Comparison of ENCODE assay signal across 9 mouse cellular contexts in genomic region chr13:23833053-23833452, GRCm38 (mm10). TPM values are rescaled to one million over a fixed set of nuclear protein-coding genes. Genes with fewer than 3 reads are reported as not detected.
DNase-seq lines count a peak whose midpoint lies in the region; ATAC-seq lines count a peak whose summit lies in the region.
"Had no signal": no experiment of that assay in that cellular context is flagged by ENCODE, and none has a peak within 500 bp of the region (broad histone marks: within the 10 kb centered on the region; RNA-seq: fewer than 3 reads in every experiment).

No protein-coding gene starts in this region.

- 20% methylated on average over 6 of the region's 6 CpGs for WGBS in forebrain, embryonic 10.5 days
- WGBS in forebrain, embryonic 12.5 days: 18% methylated on average over 6 of the region's 6 CpGs
- 18% methylated on average over 6 of the region's 6 CpGs for WGBS in midbrain, embryonic 13.5 days

- H3K4me1 ChIP-seq in forebrain, embryonic 10.5 days: 0 out of 2 replicates have a peak, but pooled peaks cover 3% of the 10 kb centered on the region
- no peaks in the 10 kb centered on the region for H3K4me1 ChIP-seq in forebrain, embryonic 12.5 days
- H3K4me1 ChIP-seq in midbrain, embryonic 13.5 days (replicated peaks): no peaks in the 10 kb centered on the region

- H3K9ac ChIP-seq in forebrain, embryonic 12.5 days: no peak overlapping the region
- no peak overlapping the region for H3K9ac ChIP-seq in midbrain, embryonic 13.5 days (replicated peaks)

- H3K27ac ChIP-seq in forebrain, embryonic 10.5 days: no peak overlapping the region
- H3K27ac ChIP-seq in forebrain, embryonic 12.5 days: no peak overlapping the region
- H3K27ac ChIP-seq in midbrain, embryonic 13.5 days: no peak overlapping the region

- H3K27me3 ChIP-seq in forebrain, embryonic 10.5 days (ENCODE audit: poor library complexity, severe bottlenecking): no peaks in the 10 kb centered on the region
- H3K27me3 ChIP-seq in forebrain, embryonic 12.5 days: no peaks in the 10 kb centered on the region
- H3K27me3 ChIP-seq in midbrain, embryonic 13.5 days: no peaks in the 10 kb centered on the region

- H3K9me3 ChIP-seq in forebrain, embryonic 10.5 days: no peaks in the 10 kb centered on the region
- no peaks in the 10 kb centered on the region for H3K9me3 ChIP-seq in forebrain, embryonic 12.5 days
- H3K9me3 ChIP-seq in midbrain, embryonic 13.5 days: no peaks in the 10 kb centered on the region

- no peaks in the 10 kb centered on the region for H3K36me3 ChIP-seq in forebrain, embryonic 10.5 days (replicated peaks)
- H3K36me3 ChIP-seq in forebrain, embryonic 12.5 days (replicated peaks): no peaks in the 10 kb centered on the region
- no peaks in the 10 kb centered on the region for H3K36me3 ChIP-seq in midbrain, embryonic 13.5 days

- ATAC-seq in forebrain, embryonic 12.5 days (ENCODE audit: low FRiP score): no peak
- 0 out of 2 replicates have a peak, but pooled peaks have one; percentile 50 for ATAC-seq in midbrain, embryonic 13.5 days

- H3K4me3 ChIP-seq in forebrain, embryonic 10.5 days: no peak overlapping the region
- no peak overlapping the region for H3K4me3 ChIP-seq in forebrain, embryonic 12.5 days (replicated peaks)
- H3K4me3 ChIP-seq in midbrain, embryonic 13.5 days (replicated peaks): no peak overlapping the region

- H3K4me2 ChIP-seq in forebrain, embryonic 12.5 days: no peak overlapping the region
- no peak overlapping the region for H3K4me2 ChIP-seq in midbrain, embryonic 13.5 days (replicated peaks)

- peak; percentile 35 for DNase-seq in forebrain, embryonic 10.5 days (ENCODE audit: extremely low spot score, low spot score)
- peak; percentile 6 for DNase-seq in urinary bladder, postnatal 25 days (ENCODE audit: low spot score)
- no peak for DNase-seq in urinary bladder, postnatal 10 days (ENCODE audit: low spot score)
- peak; percentile 6 to 15 for DNase-seq in frontal cortex, postnatal 10 days (ENCODE audit: low spot score in 2 of 2)
- peak; percentile 36 to 67 for DNase-seq in kidney, postnatal 4 days
- DNase-seq in yolk sac, embryonic 10.5 days (ENCODE audit: low spot score): peak; percentile 10

RNA-seq across cellular contexts. Expression of gene Slc17a3, which starts 6.2 kb away (rescaled TPM):
- polyA plus RNA-seq in forebrain, embryonic 10.5 days (2016; fragmentation: Nextera tagmentation; extraction: Ambion mirVana): not detected in 2 replicates
- not detected in 2 replicates for polyA plus RNA-seq in forebrain, embryonic 12.5 days (2016; fragmentation: Nextera tagmentation; extraction: Ambion mirVana)
- polyA plus RNA-seq in midbrain, embryonic 13.5 days (2015; fragmentation: Nextera tagmentation; extraction: Ambion mirVana): not detected in 2 replicates
- polyA plus RNA-seq: stomach, embryonic 14.5 days had no signal

RNA-seq across cellular contexts. Expression of gene Slc17a2, which starts 26.3 kb away (rescaled TPM):
- not detected in 2 replicates for polyA plus RNA-seq in forebrain, embryonic 10.5 days (2016; fragmentation: Nextera tagmentation; extraction: Ambion mirVana)
- not detected in 2 replicates for polyA plus RNA-seq in forebrain, embryonic 12.5 days (2016; fragmentation: Nextera tagmentation; extraction: Ambion mirVana)
- polyA plus RNA-seq in midbrain, embryonic 13.5 days (2015; fragmentation: Nextera tagmentation; extraction: Ambion mirVana): not detected in 2 replicates

RNA-seq across cellular contexts. Expression of gene Slc17a1, which starts 34.5 kb away (rescaled TPM):
- not detected in 2 replicates for polyA plus RNA-seq in forebrain, embryonic 10.5 days (2016; fragmentation: Nextera tagmentation; extraction: Ambion mirVana)
- polyA plus RNA-seq in forebrain, embryonic 12.5 days (2016; fragmentation: Nextera tagmentation; extraction: Ambion mirVana): not detected in 2 replicates
- 0.08 TPM in 1 of 2 replicates, not detected in the other for polyA plus RNA-seq in midbrain, embryonic 13.5 days (2015; fragmentation: Nextera tagmentation; extraction: Ambion mirVana)
- polyA plus RNA-seq: stomach, embryonic 14.5 days had no signal
